Mouse (Mus musculus): ENCODE results near the gene Rps6kl1.

DNA sequence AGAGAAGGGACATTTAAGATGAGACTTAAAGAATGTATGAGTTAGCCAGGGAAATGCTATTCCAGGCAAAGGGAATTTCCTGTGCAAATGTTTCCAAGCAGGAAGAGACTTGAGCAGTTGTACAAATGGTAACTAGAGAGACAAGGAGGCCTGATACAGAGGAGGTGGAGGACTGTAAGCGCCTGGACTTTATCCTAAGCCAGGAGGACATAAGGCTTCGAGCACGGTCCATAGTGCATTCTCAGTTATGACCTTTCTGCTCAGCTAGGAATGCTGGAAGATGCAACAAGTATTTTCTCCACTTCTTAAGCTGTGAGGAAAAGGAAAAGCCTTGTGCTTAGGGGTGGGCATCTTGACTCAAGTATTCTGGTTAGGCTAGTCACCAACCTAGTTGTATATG is 37.7 kb downstream of the Rps6kl1 start:
- TF ChIP-seq CTCF (IDR thresholded peaks at IDR 0.05; ENCODE audit: control insufficient read depth, insufficient read depth, insufficient replicate concordance, low read depth, low read length) (no peak), POLR2A (IDR thresholded peaks at IDR 0.05; ENCODE audit: control insufficient read depth, low read depth, low read length) (no peak)

Measured in testis, adult 2 months (tissue).